Mouse (Mus musculus) thymus, postnatal 14 days (tissue): Measurements from ENCODE around the gene Plekhg4.
A peak's percentile ranks its signal among the peaks of the same experiment; 100 is the strongest.

Experiments
- DNase-seq: peaks from one replicate; pipeline ENCODE4 v3.0.0; 2021

Plekhg4 gene

GRCm38 (mm10) chr8:105350186-105350585 lies 22.9 kb upstream of the Plekhg4 start:
- DNase-seq = no peak

GRCm38 (mm10) chr8:105353583-105354135 lies 19.4 kb upstream of the Plekhg4 start:
- DNase-seq = no peak

- DNase-seq = no peak
Measured at GRCm38 (mm10) chr8:105354549-105354948, 18.5 kb upstream of the Plekhg4 start.

GRCm38 (mm10) chr8:105355179-105356024 lies 17.7 kb upstream of the Plekhg4 start:
- DNase-seq = peak; percentile 76

GRCm38 (mm10) chr8:105356681-105357080 lies 16.4 kb upstream of the Plekhg4 start:
- DNase-seq = no peak

GRCm38 (mm10) chr8:105359208-105359607 lies 13.9 kb upstream of the Plekhg4 start:
- no peak for DNase-seq

- no peak for DNase-seq
Measured at GRCm38 (mm10) chr8:105359646-105360045, 13.4 kb upstream of the Plekhg4 start.

- no peak for DNase-seq
Measured at GRCm38 (mm10) chr8:105361751-105362702, 11.0 kb upstream of the Plekhg4 start.

GRCm38 (mm10) chr8:105367107-105367506 lies 6.0 kb upstream of the Plekhg4 start:
- peak; percentile 36 for DNase-seq

- DNase-seq = no peak
Measured at GRCm38 (mm10) chr8:105372473-105372872, 601 bp upstream of the Plekhg4 start.

- peak; percentile 22 for DNase-seq
Measured at GRCm38 (mm10) chr8:105374513-105374966, 1.5 kb downstream of the Plekhg4 start.

- no peak for DNase-seq
Measured at GRCm38 (mm10) chr8:105378673-105379072, 5.6 kb downstream of the Plekhg4 start.

- no peak for DNase-seq
Measured at GRCm38 (mm10) chr8:105380308-105380707, 7.2 kb downstream of the Plekhg4 start.

- no peak for DNase-seq
Measured at GRCm38 (mm10) chr8:105384070-105384469, 11.0 kb downstream of the Plekhg4 start.

- DNase-seq = no peak
Measured at GRCm38 (mm10) chr8:105387151-105387550, 14.1 kb downstream of the Plekhg4 start.

- no peak for DNase-seq
Measured at GRCm38 (mm10) chr8:105389096-105389495, 16.0 kb downstream of the Plekhg4 start.

GRCm38 (mm10) chr8:105393089-105393787 lies 20.2 kb downstream of the Plekhg4 start:
- DNase-seq = no peak

GRCm38 (mm10) chr8:105393915-105394314 lies 20.8 kb downstream of the Plekhg4 start:
- DNase-seq = no peak

GRCm38 (mm10) chr8:105397747-105398146 lies 24.7 kb downstream of the Plekhg4 start:
- peak; percentile 55 for DNase-seq

GRCm38 (mm10) chr8:105400016-105400415 lies 26.9 kb downstream of the Plekhg4 start:
- DNase-seq = no peak

- DNase-seq = no peak
Measured at GRCm38 (mm10) chr8:105403467-105403866, 30.4 kb downstream of the Plekhg4 start.

GRCm38 (mm10) chr8:105404496-105404895 lies 31.4 kb downstream of the Plekhg4 start:
- no peak for DNase-seq
